Mouse (Mus musculus) kidney, postnatal 0 days (tissue): ENCODE measurements around the gene Ccdc13. TPM values are rescaled to one million over a fixed set of nuclear protein-coding genes. Genes with fewer than 3 reads are reported as not detected.

Experiments
- ATAC-seq: fragments of 200-750 bp; cut with Nextera tagmentation; replicated peaks from 2 replicates; pipeline ENCODE4 v1.8.0; 2017; ENCODE audit warnings: low read depth, moderate number of reproducible peaks, moderate TSS enrichment, moderate library complexity; ENCODE audit not compliant: low FRiP score
- DNase-seq: peaks from one replicate; pipeline ENCODE4 v3.0.0-alpha.2; 2016; ENCODE audit warnings: low spot score
- H3K27ac ChIP-seq: fragments of 300-500 bp; sonication (generic); 2 replicates; pipeline ENCODE4 v1.5.1; 2014; ENCODE audit warnings: mild to moderate bottlenecking
- H3K27me3 ChIP-seq: fragments of 300-500 bp; sonication (generic); 2 replicates; pipeline ENCODE4 v1.6.1; 2014; ENCODE audit warnings: low read length, mixed read lengths; ENCODE audit not compliant: insufficient read depth
- H3K36me3 ChIP-seq: fragments of 300-500 bp; sonication (generic); 2 replicates; pipeline ENCODE4 v1.6.1; 2014; ENCODE audit warnings: low read length, mixed read lengths; ENCODE audit not compliant: insufficient read depth
- H3K4me1 ChIP-seq: fragments of 300-500 bp; sonication (generic); replicated peaks from 2 replicates; pipeline ENCODE4 v1.6.1; 2014; ENCODE audit warnings: antibody characterized with exemption, low read length, mixed read lengths; ENCODE audit not compliant: insufficient read depth
- H3K4me2 ChIP-seq: fragments of 300-500 bp; sonication (generic); 2 replicates; pipeline ENCODE4 v1.6.1; 2014; ENCODE audit warnings: mild to moderate bottlenecking, low read length, moderate library complexity, mixed read lengths
- H3K4me3 ChIP-seq: fragments of 300-500 bp; sonication (generic); replicated peaks from 2 replicates; pipeline ENCODE4 v1.5.1; 2014; ENCODE audit warnings: low read depth, low read length
- H3K9ac ChIP-seq: fragments of 300-500 bp; sonication (generic); 2 replicates; pipeline ENCODE4 v1.6.1; 2014; ENCODE audit warnings: low read depth, low read length
- H3K9me3 ChIP-seq: fragments of 300-500 bp; sonication (generic); replicated peaks from 2 replicates; pipeline ENCODE4 v1.6.1; 2016; ENCODE audit warnings: low read length, inconsistent platforms, mixed read lengths
- CTCF ChIP-seq: IDR thresholded peaks from 2 replicates; pipeline ENCODE4 v1.5.1; 2016; ENCODE audit warnings: antibody characterized with exemption, low read depth, mild to moderate bottlenecking, moderate library complexity
- WGBS: fragments of 180-500 bp; shearing (Covaris S2); extraction: QIAGEN DNeasy Blood & Tissue Kit; methylation state at CpG from one replicate; pipeline ENCODE4 v1.1.7; 2014; 5-methylcytosine and 5-hydroxymethylcytosine counted together
- polyA plus RNA-seq: library from polyadenylated mRNA; unstranded; fragments of >200 nt; fragmentation: Nextera tagmentation; extraction: Ambion mirVana; gene quantifications from 2 replicates; pipeline ENCODE4 v1.2.1, GENCODE M21; 2015

Gene Ccdc13
- polyA plus RNA-seq, 1 experiment from 2014 or later: 0.25 TPM

- ATAC-seq (no peak), DNase-seq (no peak)
- no peak overlapping the region for H3K9ac ChIP-seq
- WGBS: 56% methylated on average over 10 of the region's 10 CpGs
- 0 out of 2 replicates have a peak, but pooled peaks cover 10% of the 10 kb centered on the region for H3K4me1 ChIP-seq
- H3K4me2 ChIP-seq: peak overlapping the region; percentile 99
- no peak for TF ChIP-seq CTCF
- H3K36me3 ChIP-seq: peaks cover 19% of the 10 kb centered on the region
- no peak overlapping the region for H3K27ac ChIP-seq
- no peaks in the 10 kb centered on the region for H3K27me3 ChIP-seq
- no peaks in the 10 kb centered on the region for H3K9me3 ChIP-seq
- H3K4me3 ChIP-seq: peak overlapping the region; percentile 90; the same call in 1 of the 2 replicates
These were observed 78.1 kb downstream of the Ccdc13 start for GRCm38 (mm10) chr9:121761091-121761665.

GRCm38 (mm10) chr9:121760271-121761090 is 78.8 kb downstream of the Ccdc13 start:
- DNase-seq (peak; percentile 89), ATAC-seq (peak; percentile 68)
- H3K4me1 ChIP-seq: 0 out of 2 replicates have a peak, but pooled peaks cover 10% of the 10 kb centered on the region
- no peaks in the 10 kb centered on the region for H3K9me3 ChIP-seq
- peak overlapping the region; percentile 99 for H3K4me2 ChIP-seq
- WGBS: 2% methylated on average over 43 of the region's 43 CpGs
- peak overlapping the region; percentile 93 for H3K9ac ChIP-seq
- H3K27me3 ChIP-seq: no peaks in the 10 kb centered on the region
- peak overlapping the region; percentile 90 for H3K4me3 ChIP-seq
- peaks cover 12% of the 10 kb centered on the region for H3K36me3 ChIP-seq
- H3K27ac ChIP-seq: peak overlapping the region; percentile 90
- no peak for TF ChIP-seq CTCF

- H3K27me3 ChIP-seq: no peaks in the 10 kb centered on the region
- peaks cover 14% of the 10 kb centered on the region for H3K36me3 ChIP-seq
- H3K4me3 ChIP-seq: peak within 1 kb of the TSS; percentile 90
- DNase-seq (peak; percentile 79), ATAC-seq (peak; percentile 73)
- H3K27ac ChIP-seq: peak within 1 kb of the TSS; percentile 90
- under 1% methylated on average over 77 of the region's 97 CpGs for WGBS
- H3K4me1 ChIP-seq: 0 out of 2 replicates have a peak, but pooled peaks cover 10% of the 10 kb centered on the region
- peak within 1 kb of the TSS; percentile 99 for H3K4me2 ChIP-seq
- no peaks in the 10 kb centered on the region for H3K9me3 ChIP-seq
- H3K9ac ChIP-seq: peak within 1 kb of the TSS; percentile 93
- TF ChIP-seq CTCF: 0 out of 2 replicates have a peak, but pooled peaks have one; percentile 14
These were observed 79.9 kb downstream of the Ccdc13 start, which contains the start of gene Zfp651 for GRCm38 (mm10) chr9:121759091-121760081. TSS of gene Zfp651 (plus strand) at chr9:121759330.

DNA sequence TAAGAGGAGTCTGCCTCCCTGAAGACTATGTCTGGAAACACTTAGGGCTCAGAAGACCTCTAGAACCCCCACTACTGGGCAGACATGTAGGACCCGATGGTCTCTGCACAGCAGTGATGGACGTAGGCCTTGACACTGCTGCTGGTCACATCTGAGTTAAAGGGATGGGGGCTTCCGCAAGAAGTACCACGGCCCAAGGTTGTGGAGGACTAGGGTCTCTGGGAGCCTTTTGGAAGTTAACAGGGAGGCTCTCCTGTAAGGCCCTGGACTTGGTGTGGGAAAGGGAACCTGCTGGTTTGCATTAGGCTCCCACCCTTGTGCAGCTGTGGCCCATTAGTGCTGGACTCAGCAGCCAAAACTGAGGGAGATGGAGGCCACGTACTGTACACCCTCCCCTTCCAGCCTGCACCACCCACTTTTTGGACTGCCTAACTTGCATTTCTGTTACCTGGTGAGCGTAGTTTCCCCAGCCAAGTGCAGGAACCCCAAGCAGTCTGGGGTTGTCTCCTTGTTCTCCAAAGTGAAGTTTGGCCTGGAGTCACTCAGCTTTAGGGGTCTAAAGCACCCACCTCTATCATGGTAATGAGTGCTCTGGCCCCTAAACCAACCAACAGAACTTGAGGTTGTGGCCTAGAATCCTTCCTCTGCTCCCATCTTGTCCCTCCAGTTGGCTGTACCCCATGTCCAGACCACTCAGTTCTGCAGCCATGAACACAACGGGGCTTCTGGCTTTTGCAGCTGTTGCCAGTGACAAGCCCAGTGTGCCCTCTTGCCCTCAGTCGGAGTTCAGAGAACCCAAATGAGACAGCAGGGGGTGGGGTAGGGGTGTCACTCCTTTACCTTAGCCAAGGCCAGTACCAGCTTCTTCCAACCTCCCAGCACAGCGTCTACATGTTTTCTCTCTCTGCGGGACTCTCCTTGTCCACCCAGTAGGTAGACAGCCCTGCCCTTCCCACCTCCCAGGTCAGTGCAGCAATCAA is 81.1 kb downstream of the Ccdc13 start:
- TF ChIP-seq CTCF: no peak
- Histone ChIP-seq H3K36me3 (peaks cover 23% of the 10 kb centered on the region), H3K4me1 (0 out of 2 replicates have a peak, but pooled peaks cover 10% of the 10 kb centered on the region), H3K4me3 (no peak overlapping the region), H3K4me2 (peak overlapping the region; percentile 99), H3K9me3 (no peaks in the 10 kb centered on the region), H3K27ac (no peak overlapping the region), H3K27me3 (no peaks in the 10 kb centered on the region), H3K9ac (0 out of 2 replicates have a peak overlapping the region, but pooled peaks have one; percentile 93)
- ATAC-seq (no peak), DNase-seq (no peak)
- WGBS: 50% methylated on average over 10 of the region's 10 CpGs

GRCm38 (mm10) chr9:121757432-121757831 is 81.8 kb downstream of the Ccdc13 start:
- Histone ChIP-seq H3K4me1 (0 out of 2 replicates have a peak, but pooled peaks cover 10% of the 10 kb centered on the region), H3K27me3 (no peaks in the 10 kb centered on the region), H3K9me3 (no peaks in the 10 kb centered on the region), H3K9ac (no peak overlapping the region), H3K4me2 (no peak overlapping the region), H3K27ac (no peak overlapping the region), H3K4me3 (no peak overlapping the region), H3K36me3 (peaks cover 21% of the 10 kb centered on the region)
- ATAC-seq (no peak), DNase-seq (no peak)
- 57% methylated on average over 3 of the region's 3 CpGs for WGBS
- TF ChIP-seq CTCF: no peak
